Mouse (Mus musculus): ENCODE data around the gene Tsg101. TPM values are rescaled to one million over a fixed set of nuclear protein-coding genes. Genes with fewer than 3 reads are reported as not detected.
"Not testable (repeated sequence)": the region's sequence is repeated elsewhere in the genome, so short reads cannot be mapped to it uniquely, and the experiment has no call there.

Tsg101 gene
- total and polyA plus RNA-seq, 2 experiments from 2014 or later: 147 to 384 TPM

- no peak for TF ChIP-seq CTCF (IDR thresholded peaks at IDR 0.05; ENCODE audit: low read depth)
- no peak overlapping the region for H3K27ac ChIP-seq (ENCODE audit: low read depth, low read length)
- WGBS: 95% methylated on average over 3 of the region's 3 CpGs
Measured at GRCm38 (mm10) chr7:46916376-46916775, 3.4 kb downstream of the Tsg101 start.

GRCm38 (mm10) chr7:46911250-46911649, 8.5 kb downstream of the Tsg101 start:
- Histone ChIP-seq H3K36me3 (ENCODE audit: insufficient read depth) (peaks cover 51% of the 10 kb centered on the region), H3K27me3 (ENCODE audit: insufficient read depth, low read length) (no peaks in the 10 kb centered on the region), H3K27ac (ENCODE audit: low read depth, low read length) (no peak overlapping the region), H3K9ac (no peak overlapping the region), H3K4me2 (ENCODE audit: low read depth) (no peak overlapping the region), H3K9me3 (ENCODE audit: low read length) (no peaks in the 10 kb centered on the region), H3K4me3 (ENCODE audit: low read depth, low read length) (no peak overlapping the region), H3K4me1 (ENCODE audit: insufficient read depth) (no peaks in the 10 kb centered on the region)
- DNase-seq (no peak), ATAC-seq (no peak)
- no peak for TF ChIP-seq CTCF (IDR thresholded peaks at IDR 0.05; ENCODE audit: low read depth)
- 97% methylated on average over 3 of the region's 3 CpGs for WGBS

More at GRCm38 (mm10) chr7:46916376-46916775, 3.4 kb downstream of the Tsg101 start:
- no peak for DNase-seq
- no peak for ATAC-seq
- Histone ChIP-seq H3K27me3 (ENCODE audit: insufficient read depth, low read length) (no peaks in the 10 kb centered on the region), H3K9me3 (ENCODE audit: low read length) (no peaks in the 10 kb centered on the region), H3K36me3 (ENCODE audit: insufficient read depth) (peaks cover 14% of the 10 kb centered on the region), H3K4me1 (ENCODE audit: insufficient read depth) (peaks cover 19% of the 10 kb centered on the region), H3K9ac (no peak overlapping the region), H3K4me2 (ENCODE audit: low read depth) (no peak overlapping the region), H3K4me3 (ENCODE audit: low read depth, low read length) (no peak overlapping the region)

- Histone ChIP-seq H3K27ac (ENCODE audit: low read depth, low read length) (no peak overlapping the region), H3K4me2 (ENCODE audit: low read depth) (no peak overlapping the region), H3K4me1 (ENCODE audit: insufficient read depth) (no peaks in the 10 kb centered on the region), H3K9ac (no peak overlapping the region), H3K36me3 (ENCODE audit: insufficient read depth) (peaks cover 46% of the 10 kb centered on the region), H3K27me3 (ENCODE audit: insufficient read depth, low read length) (no peaks in the 10 kb centered on the region), H3K9me3 (ENCODE audit: low read length) (no peaks in the 10 kb centered on the region), H3K4me3 (ENCODE audit: low read depth, low read length) (no peak overlapping the region)
- no peak for TF ChIP-seq CTCF (IDR thresholded peaks at IDR 0.05; ENCODE audit: low read depth)
- ATAC-seq: no peak
- no peak for DNase-seq
- WGBS: 92% methylated on average over 3 of the region's 3 CpGs
Measured at GRCm38 (mm10) chr7:46899343-46899742, 20.4 kb downstream of the Tsg101 start.

GRCm38 (mm10) chr7:46895511-46895910, 24.3 kb downstream of the Tsg101 start:
- Histone ChIP-seq H3K4me3 (ENCODE audit: low read depth, low read length) (no peak overlapping the region), H3K36me3 (ENCODE audit: insufficient read depth) (peaks cover 51% of the 10 kb centered on the region), H3K27ac (ENCODE audit: low read depth, low read length) (no peak overlapping the region), H3K4me2 (ENCODE audit: low read depth) (no peak overlapping the region), H3K9ac (no peak overlapping the region), H3K4me1 (ENCODE audit: insufficient read depth) (no peaks in the 10 kb centered on the region), H3K27me3 (ENCODE audit: insufficient read depth, low read length) (no peaks in the 10 kb centered on the region), H3K9me3 (ENCODE audit: low read length) (no peaks in the 10 kb centered on the region)
- no peak for TF ChIP-seq CTCF (IDR thresholded peaks at IDR 0.05; ENCODE audit: low read depth)
- WGBS: 89% methylated on average over 3 of the region's 3 CpGs
- ATAC-seq: no peak
- DNase-seq: no peak

GRCm38 (mm10) chr7:46883304-46883703, 36.5 kb downstream of the Tsg101 start:
- Histone ChIP-seq H3K9me3 (ENCODE audit: low read length) (no peaks in the 10 kb centered on the region), H3K9ac (no peak overlapping the region), H3K4me1 (ENCODE audit: insufficient read depth) (no peaks in the 10 kb centered on the region), H3K27ac (ENCODE audit: low read depth, low read length) (no peak overlapping the region), H3K27me3 (ENCODE audit: insufficient read depth, low read length) (no peaks in the 10 kb centered on the region), H3K4me3 (ENCODE audit: low read depth, low read length) (no peak overlapping the region), H3K36me3 (ENCODE audit: insufficient read depth) (peaks cover 26% of the 10 kb centered on the region), H3K4me2 (ENCODE audit: low read depth) (no peak overlapping the region)
- WGBS: 92% methylated on average over 3 of the region's 3 CpGs
- DNase-seq (no peak), ATAC-seq (no peak)
- no peak for TF ChIP-seq CTCF (IDR thresholded peaks at IDR 0.05; ENCODE audit: low read depth)

- ATAC-seq; H3K4me3 ChIP-seq (ENCODE audit: low read depth, low read length); H3K9ac ChIP-seq; H3K4me2 ChIP-seq (ENCODE audit: low read depth); H3K9me3 ChIP-seq (ENCODE audit: low read length); H3K27ac ChIP-seq (ENCODE audit: low read depth, low read length); H3K4me1 ChIP-seq (ENCODE audit: insufficient read depth); DNase-seq; H3K27me3 ChIP-seq (ENCODE audit: insufficient read depth, low read length): not testable (repeated sequence)
- 87% methylated on average over 6 of the region's 8 CpGs for WGBS
- H3K36me3 ChIP-seq (ENCODE audit: insufficient read depth): peaks cover 14% of the 10 kb centered on the region; the same call in 1 of the 2 replicates
Measured at GRCm38 (mm10) chr7:46881941-46882340, 37.8 kb downstream of the Tsg101 start.

- Histone ChIP-seq H3K9ac (no peak overlapping the region), H3K9me3 (ENCODE audit: low read length) (no peaks in the 10 kb centered on the region), H3K4me1 (ENCODE audit: insufficient read depth) (no peaks in the 10 kb centered on the region), H3K4me2 (ENCODE audit: low read depth) (no peak overlapping the region), H3K4me3 (ENCODE audit: low read depth, low read length) (no peak overlapping the region), H3K27ac (ENCODE audit: low read depth, low read length) (no peak overlapping the region), H3K27me3 (ENCODE audit: insufficient read depth, low read length) (no peaks in the 10 kb centered on the region), H3K36me3 (ENCODE audit: insufficient read depth) (0 out of 2 replicates have a peak, but pooled peaks cover 5% of the 10 kb centered on the region)
- ATAC-seq: no peak
- TF ChIP-seq CTCF (IDR thresholded peaks at IDR 0.05; ENCODE audit: low read depth): no peak
- DNase-seq: no peak
- WGBS: 84% methylated on average over 2 of the region's 2 CpGs
Measured at GRCm38 (mm10) chr7:46880992-46881391, 38.8 kb downstream of the Tsg101 start.

- no peaks in the 10 kb centered on the region for H3K27me3 ChIP-seq (ENCODE audit: insufficient read depth, low read length)
- no peaks in the 10 kb centered on the region for H3K4me1 ChIP-seq (ENCODE audit: insufficient read depth)
- ATAC-seq (no peak), DNase-seq (no peak)
- H3K4me2 ChIP-seq (ENCODE audit: low read depth): no peak overlapping the region
- no peak for TF ChIP-seq CTCF (IDR thresholded peaks at IDR 0.05; ENCODE audit: low read depth)
- no peak overlapping the region for H3K9ac ChIP-seq
- no peaks in the 10 kb centered on the region for H3K9me3 ChIP-seq (ENCODE audit: low read length)
- H3K4me3 ChIP-seq (ENCODE audit: low read depth, low read length): no peak overlapping the region
- no peak overlapping the region for H3K27ac ChIP-seq (ENCODE audit: low read depth, low read length)
- H3K36me3 ChIP-seq (ENCODE audit: insufficient read depth): no peaks in the 10 kb centered on the region
- 93% methylated on average over 5 of the region's 5 CpGs for WGBS
Measured at GRCm38 (mm10) chr7:46879851-46880250, 39.9 kb downstream of the Tsg101 start.
